Mouse (Mus musculus) thymus, adult 18-20 months (tissue): Measurements from ENCODE around the gene Dync1li2.

Experiments
- DNase-seq, 2 experiments: peaks; one replicate each; pipeline ENCODE4 v3.0.0; 2022; ENCODE audit warnings: mixed read lengths in 2 of 2

The Dync1li2 gene

GRCm38 (mm10) chr8:104442299-104443124 lies at the start of gene Dync1li2:
Dync1li2 (minus strand) TSS chr8:104443047.
- peak; percentile 71 to 78 for DNase-seq

DNA sequence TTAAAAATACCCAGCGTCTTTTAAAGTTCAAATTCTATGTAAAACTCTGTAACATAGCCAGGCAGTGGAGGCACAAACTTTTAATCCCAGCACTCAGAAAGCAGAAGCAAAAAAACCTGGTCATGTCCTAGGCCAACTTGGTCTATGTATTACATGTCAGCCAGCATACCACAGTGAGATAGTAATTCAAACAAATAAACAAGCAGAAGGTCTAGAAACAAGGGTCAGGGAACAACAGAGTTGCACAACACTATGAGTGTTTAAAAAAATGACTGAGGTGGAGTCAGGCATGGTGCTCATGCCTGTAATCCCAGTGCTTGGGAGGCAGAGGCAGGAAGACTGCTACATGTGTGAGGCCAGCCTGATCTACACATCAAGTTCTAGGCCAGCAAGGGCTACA lies 36.2 kb upstream of the Dync1li2 start:
- no peak for DNase-seq

DNA sequence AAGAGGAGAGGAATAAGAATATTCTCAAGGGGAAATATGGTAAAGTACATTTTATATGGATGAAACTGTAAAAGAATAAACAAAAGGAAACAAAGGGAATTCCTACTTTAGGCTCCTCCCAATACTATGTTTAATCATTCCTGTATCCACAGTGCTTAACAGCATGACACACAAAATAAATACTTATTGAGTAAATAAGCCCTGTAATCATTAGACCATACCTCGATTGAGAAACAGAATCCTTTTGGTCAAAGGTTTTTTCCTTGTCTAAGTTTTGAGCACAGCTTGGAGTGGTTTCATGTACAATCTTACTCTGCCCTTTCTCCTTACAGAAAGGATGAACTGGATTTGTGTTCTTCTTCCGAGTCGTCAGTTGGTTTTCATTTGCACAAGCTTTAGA lies 29.6 kb upstream of the Dync1li2 start:
- DNase-seq: no peak

DNA sequence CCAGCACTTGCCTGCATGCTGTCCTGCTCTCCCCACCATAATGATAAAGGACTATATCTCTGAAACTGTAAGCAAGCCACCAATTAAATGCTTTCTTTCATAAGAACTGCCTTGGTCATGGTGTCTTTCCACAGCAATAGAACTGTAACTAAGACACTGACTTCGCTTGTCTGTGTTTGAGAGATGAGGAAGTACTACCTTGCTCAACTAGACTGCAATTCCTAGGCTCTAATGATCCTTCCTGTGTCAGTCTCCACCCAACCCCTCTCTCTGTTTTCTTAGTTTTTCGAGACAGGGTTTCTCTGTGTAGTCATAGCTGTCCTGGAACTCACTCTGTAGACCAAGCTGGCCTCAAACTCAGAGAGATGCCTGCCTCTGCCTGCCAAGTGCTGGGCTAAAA lies 24.6 kb upstream of the Dync1li2 start:
- no peak for DNase-seq

GRCm38 (mm10) chr8:104452177-104452576 lies 9.3 kb upstream of the Dync1li2 start:
- no peak for DNase-seq

DNA sequence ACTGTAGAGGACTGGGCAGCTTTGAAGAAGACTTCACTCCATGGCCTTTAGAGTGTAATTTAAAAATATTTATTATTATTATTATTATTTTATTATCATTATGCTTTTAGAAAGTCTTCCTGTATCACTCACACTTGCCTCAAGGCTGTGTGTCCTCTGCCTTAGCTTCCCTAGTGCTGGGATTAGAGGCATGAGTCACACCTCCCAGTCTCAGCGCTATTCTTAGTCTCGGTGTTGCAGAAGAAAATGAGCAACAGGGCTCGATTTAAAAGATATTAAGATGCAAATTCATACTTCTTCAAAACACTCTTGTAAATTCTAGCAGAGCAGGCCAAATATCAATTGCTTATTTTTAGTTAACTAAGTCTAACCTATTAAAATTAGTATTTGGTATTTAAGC lies 5.9 kb upstream of the Dync1li2 start:
- DNase-seq: no peak

DNA sequence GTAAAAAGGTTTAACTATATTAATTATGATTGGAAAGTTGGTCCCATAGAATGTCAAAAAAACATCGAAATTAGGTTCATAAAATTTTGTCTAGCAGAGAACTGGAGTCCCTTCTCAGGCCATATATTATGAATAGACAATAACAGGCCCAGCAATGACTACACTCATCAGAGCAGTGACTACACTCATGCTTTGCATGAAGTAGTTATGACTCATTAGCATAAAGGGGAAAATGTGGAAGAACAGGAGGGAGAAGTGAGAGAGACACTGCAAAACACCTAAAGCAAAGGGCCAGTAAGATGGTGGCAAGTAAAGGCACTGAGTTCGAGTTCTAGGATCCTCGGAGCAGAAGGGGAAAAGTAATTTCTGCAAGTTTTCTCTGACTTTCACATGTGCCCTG lies 3.2 kb upstream of the Dync1li2 start:
- DNase-seq: no peak

DNA sequence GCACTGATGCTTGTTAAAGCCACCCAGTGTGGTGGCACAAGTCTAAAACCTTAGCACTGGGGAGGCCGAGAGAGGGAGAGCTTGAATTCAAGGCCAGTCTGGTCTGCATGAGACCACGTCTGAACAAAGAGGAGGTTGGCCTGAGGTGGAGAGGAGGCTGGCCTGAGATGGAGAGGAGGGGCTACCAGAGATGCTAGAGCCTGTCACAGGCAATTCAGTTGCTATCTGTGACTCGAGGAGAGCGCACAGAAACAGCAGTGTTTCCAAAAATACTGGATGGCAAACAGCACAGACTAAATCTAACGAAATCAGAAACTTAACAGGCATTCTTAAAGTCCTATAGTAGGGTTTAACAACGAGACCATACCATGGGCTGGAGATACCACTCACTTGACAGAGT lies 2.4 kb upstream of the Dync1li2 start:
- DNase-seq: no peak

- no peak for DNase-seq
These were observed 355 bp upstream of the Dync1li2 start for GRCm38 (mm10) chr8:104443125-104443679.

DNA sequence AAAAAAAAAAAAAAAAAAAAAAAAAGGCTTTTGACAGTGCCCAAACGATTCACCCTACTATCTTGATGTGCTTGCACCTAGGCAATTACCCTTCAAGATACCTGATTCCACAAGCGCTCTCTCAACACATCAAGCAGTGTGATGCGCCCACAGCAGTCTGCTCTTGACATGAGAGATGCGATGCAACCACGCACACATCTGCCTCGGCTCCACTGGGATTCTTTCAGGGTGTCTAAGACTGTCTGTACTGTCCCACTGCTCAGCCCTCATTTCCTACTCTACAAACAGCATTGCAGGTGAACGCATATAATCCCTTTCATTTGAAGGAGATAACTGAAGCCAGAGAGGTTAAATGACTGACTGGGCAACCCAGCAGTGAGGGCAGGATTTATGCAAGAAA lies 1.2 kb downstream of the Dync1li2 start:
- no peak for DNase-seq

DNA sequence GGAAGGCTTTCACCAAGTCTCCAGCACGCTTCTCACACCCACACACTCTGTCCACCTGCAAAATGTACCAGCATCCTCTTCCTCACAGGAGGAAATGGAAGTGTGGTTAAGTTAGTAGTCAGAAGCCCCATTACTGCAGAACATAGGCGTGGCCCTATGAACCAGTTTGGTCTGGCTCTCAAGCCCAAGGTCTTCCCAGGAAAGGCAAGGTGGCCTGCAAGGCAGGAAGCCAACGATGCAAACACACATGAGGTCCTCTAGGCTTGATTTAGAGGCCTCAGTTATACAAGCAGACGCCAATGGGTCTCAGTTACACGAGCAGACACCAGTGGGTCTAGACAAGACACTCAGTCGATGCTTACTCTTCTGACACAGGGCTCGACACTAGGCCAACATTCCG lies 3.4 kb downstream of the Dync1li2 start:
- DNase-seq: no peak

DNA sequence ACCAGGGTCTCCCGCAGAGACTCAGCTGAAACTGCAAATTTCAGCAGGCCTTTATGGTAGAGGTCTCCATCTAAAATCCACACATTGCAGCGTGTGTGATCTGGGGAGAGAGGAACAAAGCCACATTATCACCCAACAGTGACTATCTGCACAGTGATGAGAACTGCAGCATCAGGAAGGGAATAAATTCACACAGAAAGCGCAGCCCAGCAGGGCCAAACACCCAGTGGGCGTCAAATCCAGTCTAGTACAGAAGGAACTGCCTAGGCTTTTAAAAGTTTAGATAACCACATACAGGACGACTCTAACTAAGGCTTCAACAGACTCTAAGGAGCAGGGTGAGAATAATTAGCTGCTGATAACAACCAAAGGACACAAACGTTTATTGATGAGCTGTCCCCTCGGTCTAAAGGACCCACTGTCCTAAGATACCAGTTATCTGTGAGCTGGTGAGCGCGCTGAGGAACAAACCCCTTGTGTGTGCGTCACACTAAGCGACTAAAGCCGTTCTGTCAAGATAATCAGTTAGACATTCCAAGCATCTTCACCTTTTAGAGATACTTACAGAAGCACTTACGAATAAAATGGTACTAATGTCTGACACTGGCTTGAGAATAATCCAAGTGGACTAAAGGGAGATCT lies 5.2 kb downstream of the Dync1li2 start:
- DNase-seq: no peak

GRCm38 (mm10) chr8:104436591-104436990 lies 6.3 kb downstream of the Dync1li2 start:
- DNase-seq: no peak

DNA sequence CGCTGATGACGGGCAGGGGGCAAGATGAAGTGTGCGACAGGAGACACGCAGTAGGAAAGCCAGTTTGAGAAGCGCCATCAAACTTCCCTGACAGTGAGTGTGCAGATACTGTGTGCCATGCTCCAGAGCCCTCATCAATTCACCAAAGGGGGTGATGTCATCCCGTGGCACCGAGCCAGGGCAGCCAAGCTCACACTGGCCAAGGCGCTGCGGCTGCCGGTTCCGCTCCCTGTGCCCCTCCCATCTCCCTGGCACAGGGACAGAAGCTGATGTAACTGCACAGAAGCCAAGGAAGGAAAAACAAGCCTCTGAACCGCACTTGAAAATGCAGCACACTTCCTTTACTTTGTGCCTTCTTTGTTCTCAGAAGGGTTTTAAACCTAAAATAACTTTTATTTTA lies 6.8 kb downstream of the Dync1li2 start:
- DNase-seq: peak; percentile 60 to 66

GRCm38 (mm10) chr8:104434826-104435354 lies 8.0 kb downstream of the Dync1li2 start:
- no peak for DNase-seq

GRCm38 (mm10) chr8:104434275-104434674 lies 8.6 kb downstream of the Dync1li2 start:
- no peak for DNase-seq

DNA sequence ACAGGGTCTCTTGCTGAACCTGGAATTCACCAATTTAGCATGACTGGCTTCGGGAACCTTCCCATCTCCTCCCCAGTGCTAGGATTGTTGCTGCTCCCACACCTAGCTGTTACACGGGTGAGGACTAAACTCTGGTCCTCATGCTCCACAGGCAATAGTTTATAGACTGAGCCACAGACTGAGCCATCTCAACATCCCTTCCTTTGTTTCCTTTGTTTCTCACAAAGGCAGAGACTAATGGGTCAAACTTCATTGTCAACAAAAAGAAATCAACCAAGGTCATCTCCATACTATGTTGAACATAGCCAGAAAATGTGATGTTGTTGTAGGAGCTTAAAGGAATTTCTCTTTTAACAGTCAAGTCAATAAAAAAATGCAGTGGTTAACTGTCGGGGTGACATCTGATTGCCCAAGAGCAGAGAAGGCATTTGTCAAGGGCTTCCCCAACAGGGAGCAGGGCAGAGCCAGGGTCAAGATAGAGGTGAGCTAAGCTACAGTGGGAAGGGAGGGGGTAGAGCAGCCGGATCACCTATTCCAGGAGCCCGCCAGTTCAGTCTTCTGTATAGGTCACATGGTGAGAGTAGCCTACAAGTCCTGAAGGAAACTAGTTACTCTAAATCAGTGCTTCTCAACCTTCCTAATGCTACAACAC lies 9.5 kb downstream of the Dync1li2 start:
- DNase-seq: no peak

GRCm38 (mm10) chr8:104432656-104433055 lies 10.2 kb downstream of the Dync1li2 start:
- DNase-seq: no peak

- no peak for DNase-seq
These were observed 12.6 kb downstream of the Dync1li2 start for GRCm38 (mm10) chr8:104430230-104430629.

- DNase-seq: no peak
These were observed 15.1 kb downstream of the Dync1li2 start for GRCm38 (mm10) chr8:104427703-104428102.

- no peak for DNase-seq
These were observed 20.5 kb downstream of the Dync1li2 start for GRCm38 (mm10) chr8:104422313-104422712.

- no peak for DNase-seq
These were observed 26.8 kb downstream of the Dync1li2 start for GRCm38 (mm10) chr8:104416022-104416421.

GRCm38 (mm10) chr8:104414204-104414603 lies 28.6 kb downstream of the Dync1li2 start:
- no peak for DNase-seq
